Mouse (Mus musculus): Measurements from ENCODE around the gene Gm3646. TPM values are rescaled to one million over a fixed set of nuclear protein-coding genes. Genes with fewer than 3 reads are reported as not detected.

Gm3646 gene
- total RNA-seq, 4 experiments from 2014 or later, result not detected

- no peak for DNase-seq (ENCODE audit: low spot score in 2 of 2)
Measured at GRCm38 (mm10) chr1:39781835-39782234, 23.3 kb downstream of the Gm3646 start.

DNA sequence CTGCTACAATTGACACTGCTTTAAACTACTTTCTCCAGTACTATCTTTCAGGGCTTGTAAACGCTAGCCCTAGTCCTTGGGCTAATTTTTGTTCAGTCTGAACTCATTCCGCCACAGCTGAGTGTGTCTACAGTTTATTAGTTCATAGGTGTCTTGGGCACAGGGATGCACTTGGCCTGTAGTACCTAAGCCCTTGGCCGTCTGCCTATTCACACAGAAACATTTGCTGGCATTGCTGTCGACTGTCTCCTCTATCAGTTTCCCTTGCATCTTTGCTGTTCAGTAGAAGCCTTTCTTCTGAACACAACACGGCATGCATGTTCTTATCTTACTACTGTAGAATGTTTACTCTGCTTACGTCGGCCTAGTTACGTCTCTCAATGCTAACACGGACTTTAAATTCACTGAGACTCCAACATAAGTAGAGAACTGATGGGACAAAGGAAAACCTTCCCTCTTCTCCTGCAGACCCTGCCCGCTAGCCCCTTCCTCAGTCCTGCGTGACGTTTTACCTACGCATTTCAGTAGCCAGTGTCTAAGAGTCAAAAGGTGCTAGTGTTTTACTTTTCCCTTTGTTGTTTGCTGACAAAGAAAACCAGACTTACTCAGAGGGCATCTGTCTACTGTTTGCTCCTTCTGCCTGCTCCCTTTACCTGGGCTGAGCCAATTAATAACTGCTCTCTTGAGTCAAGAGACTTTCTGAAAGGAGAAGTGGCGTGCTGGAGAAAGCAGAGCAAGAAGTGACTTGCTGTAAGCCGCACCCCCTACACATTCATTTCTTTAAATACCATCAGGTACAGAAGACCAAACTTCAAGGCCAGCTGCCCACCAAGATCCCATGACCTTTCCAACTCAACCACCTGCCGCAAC lies 25.8 kb downstream of the Gm3646 start:
- DNase-seq (ENCODE audit: low spot score in 2 of 2), result no peak

DNA sequence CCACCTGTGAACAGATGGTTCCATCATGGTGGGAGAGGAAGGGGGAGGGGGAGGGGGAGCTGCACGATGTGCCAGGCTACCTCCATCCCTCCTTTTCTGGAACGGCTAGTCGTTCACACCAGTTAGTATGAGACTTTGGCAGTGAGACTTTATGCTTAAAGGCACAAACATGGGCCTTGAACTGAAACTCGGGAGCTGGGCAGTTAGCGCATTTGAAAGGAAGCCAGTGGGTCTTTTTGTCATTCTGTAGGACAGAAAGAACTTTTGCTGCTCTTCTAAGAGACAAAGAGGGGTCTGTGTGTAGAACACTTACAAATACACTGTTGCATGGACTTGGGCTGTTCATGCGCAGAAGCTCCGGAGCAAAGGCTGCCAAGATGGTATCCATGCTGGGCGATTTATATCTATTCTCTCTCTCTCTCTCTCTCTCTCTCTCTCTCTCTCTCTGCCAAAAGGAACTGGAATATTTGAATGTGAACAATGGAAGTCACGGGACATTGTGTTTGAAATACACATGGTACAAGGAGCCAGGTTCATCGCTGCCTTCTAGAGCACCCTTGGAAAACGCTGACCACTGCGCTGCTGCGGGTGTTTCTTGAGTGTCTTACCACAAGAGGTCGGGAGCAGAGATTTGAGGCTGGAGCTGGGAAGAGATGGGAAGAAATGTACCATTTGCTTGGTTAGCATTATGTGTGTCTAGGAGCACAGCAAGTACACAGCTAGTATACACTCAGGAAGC lies 31.0 kb downstream of the Gm3646 start:
- no peak for DNase-seq (ENCODE audit: low spot score in 2 of 2)

- no peak for DNase-seq (ENCODE audit: low spot score in 2 of 2)
Measured at GRCm38 (mm10) chr1:39773551-39773950, 31.6 kb downstream of the Gm3646 start.

DNA sequence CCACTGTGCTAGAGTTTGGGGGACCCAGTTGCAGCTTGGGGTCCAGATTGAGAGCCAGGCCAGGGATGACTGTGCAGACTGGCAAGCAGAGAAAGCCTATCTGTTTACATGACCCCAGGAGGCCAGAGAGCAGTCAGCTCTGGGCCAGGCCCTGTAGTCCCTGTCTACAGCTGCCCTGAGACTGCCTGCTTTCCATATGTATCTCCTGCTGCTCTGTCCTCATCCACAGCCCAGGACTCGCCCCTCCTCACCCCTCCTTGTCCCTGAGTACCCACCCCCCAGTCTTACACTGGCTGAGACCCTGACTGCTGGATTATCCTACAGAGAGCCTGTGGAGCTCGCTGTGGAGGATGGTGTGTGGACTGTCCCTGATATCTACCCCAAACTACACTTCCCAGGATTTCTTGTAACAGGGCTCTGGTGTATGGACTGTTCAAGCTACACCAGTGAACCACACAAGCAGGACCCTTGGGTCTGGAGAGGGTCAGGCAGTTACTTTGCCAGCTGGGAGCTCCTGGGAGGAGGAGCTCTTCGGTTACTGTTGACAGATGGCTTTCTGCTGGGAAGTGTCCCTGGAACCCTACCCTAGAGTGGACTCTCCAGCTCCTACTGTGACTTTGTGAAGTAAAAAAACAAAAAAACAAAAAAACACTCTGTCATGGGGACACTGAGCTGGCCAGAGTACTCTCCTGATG lies 32.6 kb downstream of the Gm3646 start:
- DNase-seq (ENCODE audit: low spot score in 2 of 2), result no peak

DNA sequence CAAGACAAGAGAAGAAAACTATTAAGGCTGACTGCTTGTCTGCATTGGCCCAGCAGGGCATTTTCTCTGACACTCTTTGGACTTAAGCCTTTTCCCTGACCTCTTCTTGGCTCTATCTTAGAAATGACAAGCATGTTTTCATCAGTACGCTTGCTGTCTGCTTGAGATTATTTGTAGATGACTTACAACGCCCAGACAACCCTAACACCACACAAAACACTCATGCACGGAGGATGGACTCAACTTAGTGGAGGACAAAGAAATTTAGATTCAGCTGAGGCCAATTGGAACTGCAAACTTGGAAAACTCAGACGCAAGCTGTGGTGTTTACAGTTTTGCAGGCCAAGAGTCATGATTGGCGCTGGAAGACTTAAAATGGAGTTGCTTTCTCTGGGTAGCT lies 34.7 kb downstream of the Gm3646 start:
- DNase-seq (ENCODE audit: low spot score in 2 of 2), result no peak

GRCm38 (mm10) chr1:39768017-39768416 lies 37.1 kb downstream of the Gm3646 start:
- DNase-seq (ENCODE audit: low spot score in 2 of 2), result no peak

- no peak for DNase-seq (ENCODE audit: low spot score in 2 of 2)
Measured at GRCm38 (mm10) chr1:39765854-39766493, 39.2 kb downstream of the Gm3646 start.

- peak; percentile 52 to 69 for DNase-seq (ENCODE audit: low spot score in 2 of 2)
Measured at GRCm38 (mm10) chr1:39762025-39762370, 43.1 kb downstream of the Gm3646 start.

- peak in 1 of 2 experiments; percentile 36 for DNase-seq (ENCODE audit: low spot score in 2 of 2)
Measured at GRCm38 (mm10) chr1:39761211-39762024, 43.7 kb downstream of the Gm3646 start.

DNA sequence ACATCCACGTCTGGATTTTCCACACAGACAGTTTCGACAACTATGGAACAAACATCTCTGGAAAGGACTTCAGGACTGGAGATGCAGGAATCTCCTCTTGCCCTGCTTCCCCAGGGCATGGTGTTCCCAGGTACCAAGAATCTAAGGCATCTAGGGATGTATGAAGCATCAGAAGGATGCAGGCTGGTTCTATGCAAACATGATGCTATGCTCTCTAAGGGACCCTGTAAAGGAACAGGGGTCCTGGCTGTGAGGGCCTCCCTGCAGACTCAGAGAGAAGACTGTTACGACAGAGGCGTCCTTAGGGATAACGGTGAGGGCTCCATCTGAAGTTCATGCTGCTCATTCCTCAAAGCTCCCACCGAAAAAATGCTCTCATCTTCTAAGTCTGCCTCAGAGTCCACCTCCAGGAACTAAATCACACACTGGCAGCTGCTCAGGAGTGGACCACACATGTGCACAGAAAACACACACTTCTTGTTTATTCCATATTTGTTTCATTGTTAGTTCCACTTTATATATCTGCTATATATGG lies 44.9 kb downstream of the Gm3646 start:
- DNase-seq (ENCODE audit: low spot score in 2 of 2), result no peak

- DNase-seq (ENCODE audit: low spot score in 2 of 2), result no peak
Measured at GRCm38 (mm10) chr1:39759231-39760175, 45.6 kb downstream of the Gm3646 start.

DNA sequence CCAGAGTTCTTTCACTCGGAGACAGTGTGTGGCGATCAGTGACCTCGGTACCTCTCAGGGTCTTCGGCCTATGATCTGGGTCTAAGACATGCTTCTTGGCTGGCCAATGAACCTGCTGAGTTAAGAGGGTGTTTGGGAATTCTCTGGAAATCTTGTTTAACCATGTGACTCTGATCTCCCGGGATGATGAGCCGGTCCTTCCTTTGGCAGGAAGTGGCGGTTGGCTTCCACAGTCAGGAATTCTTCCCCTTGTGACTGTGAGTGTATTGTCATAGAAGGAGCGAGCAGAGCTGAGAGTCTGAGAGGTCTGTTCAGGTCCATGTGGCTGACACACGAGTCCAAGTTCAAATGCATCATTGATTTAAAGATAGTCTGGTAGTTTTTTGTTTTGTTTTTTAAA lies 46.9 kb downstream of the Gm3646 start:
- peak; percentile 41 to 61 for DNase-seq (ENCODE audit: low spot score in 2 of 2)

- DNase-seq (ENCODE audit: low spot score in 2 of 2), result no peak
Measured at GRCm38 (mm10) chr1:39756952-39757351, 48.2 kb downstream of the Gm3646 start.

DNA sequence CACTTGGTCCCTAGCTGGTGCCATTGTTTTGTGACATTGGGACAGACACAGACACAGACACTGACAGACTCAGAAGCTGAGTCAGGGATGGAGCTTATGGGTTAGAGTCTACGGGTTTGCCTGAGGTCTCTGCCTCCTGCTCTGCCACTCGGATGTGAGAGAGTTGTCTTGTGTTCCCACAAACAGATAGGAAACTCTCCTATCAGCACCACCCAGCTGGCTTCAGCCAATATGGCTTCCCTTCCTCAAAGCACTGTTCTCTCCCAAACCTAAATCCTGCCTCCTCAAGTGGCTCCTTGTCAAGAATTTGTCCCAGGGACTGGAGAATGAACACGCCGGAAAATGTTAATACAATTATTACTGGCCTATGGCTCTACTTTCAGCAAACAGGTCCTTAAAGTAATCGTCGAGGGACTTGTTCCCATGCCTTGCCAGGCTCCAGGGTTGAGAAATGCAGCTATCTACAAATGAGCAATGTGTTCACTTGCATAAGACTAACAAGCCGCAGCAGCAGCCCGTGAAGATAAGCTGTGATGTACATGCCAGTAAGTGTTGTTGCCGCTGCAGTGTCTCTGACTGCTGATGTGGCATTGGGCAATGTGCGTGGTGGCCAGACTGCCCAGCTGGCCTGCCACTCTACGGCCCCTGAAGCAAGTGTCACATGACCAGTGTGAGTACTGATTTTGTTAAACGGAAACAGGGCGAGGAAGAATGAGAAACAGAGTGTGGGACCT lies 50.7 kb downstream of the Gm3646 start:
- DNase-seq (ENCODE audit: low spot score in 2 of 2), result no peak
